Mouse (Mus musculus): ENCODE measurements around the gene Ino80b.
A peak's percentile ranks its signal among the peaks of the same experiment; 100 is the strongest.

Gene Ino80b

DNA sequence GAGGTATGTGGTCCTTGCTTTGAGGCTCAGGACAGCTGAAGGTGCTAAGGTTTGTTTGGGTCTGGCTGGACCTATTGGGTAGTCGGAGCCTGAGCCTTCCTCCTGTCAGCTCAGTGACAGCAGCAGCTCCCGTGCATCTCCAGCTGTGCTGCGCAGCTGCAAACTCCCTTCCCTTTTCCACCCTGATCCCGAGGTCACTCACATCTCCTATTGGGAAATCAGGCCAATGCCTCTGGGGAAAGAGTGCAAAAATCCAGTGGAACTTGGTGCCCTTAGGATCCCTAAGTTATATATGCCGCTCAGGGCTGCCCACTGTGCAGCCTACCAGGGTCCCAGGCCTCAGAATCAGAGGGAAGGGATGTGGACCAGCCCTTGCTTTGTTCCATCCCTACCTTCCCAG is 41.7 kb downstream of the Ino80b start:
- no peak for DNase-seq

GRCm38 (mm10) chr6:83080210-83080609 is 45.0 kb downstream of the Ino80b start:
- DNase-seq: no peak

GRCm38 (mm10) chr6:83078324-83078858 is 46.8 kb downstream of the Ino80b start:
- DNase-seq: peak; percentile 100

GRCm38 (mm10) chr6:83077630-83078323 is 47.5 kb downstream of the Ino80b start, which contains the start of gene Pcgf1:
Gene Pcgf1, plus strand, starts transcription at chr6:83077869.
- peak in 1 of 2 experiments; percentile 35 for DNase-seq

DNA sequence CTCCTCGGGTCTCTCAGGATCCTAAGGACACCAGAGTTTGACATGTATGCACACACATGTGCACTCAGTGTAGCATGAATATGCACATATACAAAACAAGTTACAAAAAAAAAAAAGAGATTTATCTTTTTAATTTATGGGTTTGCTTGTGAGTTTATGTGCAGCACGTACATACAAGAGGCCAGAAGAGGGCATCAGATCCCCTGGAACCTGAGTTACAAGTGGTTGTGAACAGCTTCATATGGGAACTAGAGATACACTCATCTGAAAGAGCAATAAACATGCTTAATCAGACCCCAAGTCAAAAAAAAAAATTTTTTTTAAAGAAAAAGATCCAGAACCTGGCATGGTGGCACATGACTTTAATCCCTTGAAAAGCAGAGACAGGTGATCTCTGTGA is 50.3 kb downstream of the Ino80b start:
- peak in 1 of 2 experiments; percentile 42 for DNase-seq
